Mouse (Mus musculus): ENCODE results near the gene Cplx2. TPM values are rescaled to one million over a fixed set of nuclear protein-coding genes. Genes with fewer than 3 reads are reported as not detected.

Cplx2 gene
- total RNA-seq, 2 experiments from 2014 or later = 714 to 786 TPM

DNA sequence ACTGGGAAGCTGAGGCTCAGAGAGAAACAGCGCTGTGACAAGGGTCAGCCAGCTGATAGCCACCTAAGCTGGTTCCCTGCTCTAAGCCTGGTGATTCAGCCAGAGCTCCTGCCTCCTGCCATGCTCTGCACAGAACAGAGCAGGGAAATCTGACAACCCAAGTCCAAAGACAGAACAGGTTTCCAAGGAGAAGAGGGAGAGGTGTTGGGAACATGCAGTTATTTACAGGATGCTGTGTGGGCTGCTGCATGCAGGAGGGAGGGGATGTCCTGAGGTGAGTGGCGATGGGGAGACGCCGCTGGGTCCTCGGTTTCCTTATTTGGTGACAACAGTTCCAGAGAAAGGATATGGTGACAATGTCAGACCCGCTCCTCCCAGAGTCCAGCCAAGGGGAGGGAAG is 12.0 kb upstream of the Cplx2 start:
- DNase-seq (ENCODE audit: low spot score in 2 of 2) = peak; percentile 59 to 84
- intact Hi-C loops (cut with DNase I) = no loop called here

DNA sequence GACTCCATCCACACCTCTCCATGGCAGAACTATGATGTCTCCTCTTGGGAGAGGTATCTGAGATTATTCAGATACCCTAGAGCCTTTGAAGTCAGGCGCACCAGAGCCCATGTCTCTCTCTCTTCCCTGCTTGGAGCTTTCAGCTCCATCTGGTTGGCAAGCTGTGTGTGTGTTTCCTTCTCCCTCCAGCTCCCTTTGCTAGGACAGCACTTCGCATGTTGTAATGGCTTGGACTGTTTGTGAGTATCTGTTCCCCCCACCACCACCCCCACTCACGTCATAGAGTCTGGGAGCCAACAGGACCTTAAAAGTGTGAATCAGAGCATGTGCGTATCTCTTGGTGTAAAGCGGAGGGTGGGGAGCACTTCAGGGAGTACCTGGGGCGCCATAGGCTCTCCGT is 6.5 kb upstream of the Cplx2 start:
- DNase-seq (ENCODE audit: low spot score in 2 of 2) = peak in 1 of 2 experiments; percentile 60
- intact Hi-C loops (cut with DNase I) = no loop called here

DNA sequence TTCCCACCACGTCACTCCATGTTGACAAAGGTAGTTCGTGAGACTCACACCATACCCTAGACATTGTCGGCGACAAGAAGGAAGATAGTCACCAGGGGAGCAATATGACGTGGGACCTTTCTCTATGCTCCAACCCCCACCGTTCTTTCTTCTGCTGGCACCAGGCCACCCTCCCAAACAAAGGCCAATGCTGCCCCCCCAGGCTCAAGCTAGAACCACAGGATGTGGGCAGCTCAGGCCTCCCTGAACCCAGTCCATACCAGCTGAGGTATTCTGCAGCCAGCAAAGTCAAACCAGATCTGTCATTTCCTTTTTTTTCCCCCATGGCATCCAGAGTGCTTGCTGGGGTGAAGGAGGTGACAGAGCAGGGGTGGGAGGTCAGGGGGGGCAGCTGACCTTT is 3.4 kb upstream of the Cplx2 start:
- intact Hi-C loops (cut with DNase I) = no loop called here
- DNase-seq (ENCODE audit: low spot score in 2 of 2) = no peak

DNA sequence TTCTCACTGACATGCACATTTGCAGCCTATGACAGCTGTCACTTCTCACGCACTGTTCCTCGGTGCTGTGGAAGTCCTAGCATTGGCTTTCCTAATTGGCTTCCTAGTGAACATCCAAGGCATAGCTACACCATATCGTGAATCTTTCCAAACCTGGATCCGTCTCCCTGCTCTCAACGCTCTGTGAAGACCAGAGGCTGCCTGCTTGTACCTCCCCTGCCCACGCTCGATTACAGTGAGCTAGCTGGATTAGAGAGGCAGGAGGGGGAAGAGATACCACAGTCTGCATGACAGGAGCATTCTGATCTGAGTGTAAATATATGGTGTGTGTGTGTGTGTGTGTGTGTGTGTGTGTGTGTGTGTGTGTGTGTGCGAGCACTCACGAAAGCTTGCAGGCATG is 3.0 kb upstream of the Cplx2 start:
- intact Hi-C loops (cut with DNase I) = no loop called here
- DNase-seq (ENCODE audit: low spot score in 2 of 2) = no peak

DNA sequence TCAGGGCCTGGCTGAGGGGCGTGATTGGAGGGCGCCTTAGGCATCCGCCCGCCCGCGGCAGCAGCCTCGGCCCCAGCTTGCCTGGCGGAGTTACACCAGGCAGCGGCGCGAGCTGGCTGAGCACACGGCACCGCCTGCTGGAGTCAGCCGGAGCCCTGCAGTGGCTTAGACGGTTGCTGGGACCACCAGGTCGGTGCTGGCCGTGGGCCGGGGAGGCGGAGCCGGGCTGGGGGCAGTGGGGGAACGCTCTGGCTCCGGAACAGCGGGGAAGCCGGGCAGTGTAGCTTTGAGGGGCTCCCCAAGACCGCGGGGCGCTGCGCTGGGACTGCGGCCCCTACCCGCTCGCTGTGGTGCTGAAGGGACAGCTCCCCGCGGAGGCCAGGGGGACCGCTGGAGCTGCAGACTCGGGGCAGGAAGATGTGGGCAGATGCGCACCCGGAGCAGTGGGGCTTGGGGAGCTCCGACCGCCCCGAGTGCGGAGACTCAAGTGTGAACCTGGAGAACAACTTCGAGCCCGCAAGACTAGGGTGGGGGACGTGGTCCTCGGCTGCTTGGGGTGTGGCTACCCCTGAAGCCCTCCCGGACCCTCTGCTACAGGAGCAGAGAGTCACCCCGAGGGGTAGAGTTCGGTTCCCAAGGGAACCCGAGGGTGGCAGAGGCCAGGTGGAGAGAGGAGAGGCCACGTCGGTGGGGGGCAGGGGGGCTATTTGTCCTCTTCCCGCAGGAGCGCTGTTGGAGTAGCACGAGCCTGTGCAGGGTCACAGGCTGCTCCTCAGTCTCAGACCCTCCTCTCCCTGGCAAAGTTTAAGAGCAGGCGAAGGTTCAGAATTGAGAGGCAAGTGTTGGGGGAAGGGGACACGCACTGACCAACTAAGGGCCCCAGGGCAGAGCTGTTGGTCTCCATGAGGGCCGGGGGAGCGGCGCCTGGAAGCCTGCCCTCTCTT is 510 bp downstream of the Cplx2 start:
- intact Hi-C loops (cut with DNase I) = loop anchor here (2.0 to 5.0 kb wide), 3 partner anchors 34 to 257 kb away; no protein-coding TSS in a partner anchor
- DNase-seq (ENCODE audit: low spot score in 2 of 2) = peak; percentile 66 to 73

DNA sequence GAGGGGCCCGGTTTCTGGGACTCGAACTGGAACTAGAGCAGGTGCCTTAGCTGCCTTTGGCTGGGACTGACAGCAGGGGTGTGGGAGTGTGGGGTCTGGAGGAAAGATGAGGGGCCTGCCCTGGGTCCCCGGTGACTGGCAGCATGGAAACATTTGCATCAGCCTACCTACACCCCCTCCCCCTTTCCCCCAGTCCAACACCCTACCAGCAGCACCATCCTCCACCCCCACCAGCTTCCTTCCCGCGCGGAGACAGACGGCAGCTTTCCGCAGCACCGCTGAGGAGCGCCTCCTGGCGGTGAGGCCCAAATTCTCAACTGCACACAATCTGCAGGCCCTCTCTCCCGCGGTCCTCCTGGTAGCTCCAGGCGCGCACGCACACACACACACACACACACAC is 1.5 kb downstream of the Cplx2 start:
- peak; percentile 88 to 89 for DNase-seq (ENCODE audit: low spot score in 2 of 2)

DNA sequence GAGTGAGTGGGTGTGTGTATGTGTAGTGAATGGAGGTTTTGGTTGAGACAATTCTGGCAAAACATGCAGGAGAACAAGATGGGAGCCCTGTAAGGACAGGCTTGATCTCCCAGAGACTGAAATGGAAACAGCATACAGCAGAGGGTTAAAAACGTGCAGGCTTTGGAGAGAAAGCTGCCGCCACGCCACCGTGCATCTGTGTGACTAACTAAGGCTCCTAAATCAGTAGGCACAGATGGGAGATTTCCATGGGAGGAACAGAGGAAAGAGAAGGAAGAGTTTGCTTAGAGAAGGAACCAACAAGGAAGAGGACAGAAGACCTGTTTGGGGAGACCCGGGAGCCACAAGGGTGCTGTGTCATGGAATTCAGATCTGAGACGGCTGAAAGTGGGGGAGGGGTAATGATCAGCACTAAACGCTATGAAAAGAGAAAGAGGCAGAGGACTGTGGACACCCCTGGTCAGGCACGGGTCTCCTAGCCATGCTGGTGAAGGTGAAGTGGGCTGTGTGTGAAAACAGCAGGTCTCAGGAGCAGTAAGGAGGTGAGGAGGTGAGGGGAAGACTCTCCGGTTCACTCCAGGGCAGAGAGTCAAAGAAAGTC is 3.1 kb downstream of the Cplx2 start:
- peak in 1 of 2 experiments; percentile 82 for DNase-seq (ENCODE audit: low spot score in 2 of 2)

More for the DNA sequence above, 1.5 kb downstream of the Cplx2 start:
- intact Hi-C loops (cut with DNase I) = loop anchor here (1.0 to 5.0 kb wide), 4 partner anchors 35 to 258 kb away; no protein-coding TSS in a partner anchor

DNA sequence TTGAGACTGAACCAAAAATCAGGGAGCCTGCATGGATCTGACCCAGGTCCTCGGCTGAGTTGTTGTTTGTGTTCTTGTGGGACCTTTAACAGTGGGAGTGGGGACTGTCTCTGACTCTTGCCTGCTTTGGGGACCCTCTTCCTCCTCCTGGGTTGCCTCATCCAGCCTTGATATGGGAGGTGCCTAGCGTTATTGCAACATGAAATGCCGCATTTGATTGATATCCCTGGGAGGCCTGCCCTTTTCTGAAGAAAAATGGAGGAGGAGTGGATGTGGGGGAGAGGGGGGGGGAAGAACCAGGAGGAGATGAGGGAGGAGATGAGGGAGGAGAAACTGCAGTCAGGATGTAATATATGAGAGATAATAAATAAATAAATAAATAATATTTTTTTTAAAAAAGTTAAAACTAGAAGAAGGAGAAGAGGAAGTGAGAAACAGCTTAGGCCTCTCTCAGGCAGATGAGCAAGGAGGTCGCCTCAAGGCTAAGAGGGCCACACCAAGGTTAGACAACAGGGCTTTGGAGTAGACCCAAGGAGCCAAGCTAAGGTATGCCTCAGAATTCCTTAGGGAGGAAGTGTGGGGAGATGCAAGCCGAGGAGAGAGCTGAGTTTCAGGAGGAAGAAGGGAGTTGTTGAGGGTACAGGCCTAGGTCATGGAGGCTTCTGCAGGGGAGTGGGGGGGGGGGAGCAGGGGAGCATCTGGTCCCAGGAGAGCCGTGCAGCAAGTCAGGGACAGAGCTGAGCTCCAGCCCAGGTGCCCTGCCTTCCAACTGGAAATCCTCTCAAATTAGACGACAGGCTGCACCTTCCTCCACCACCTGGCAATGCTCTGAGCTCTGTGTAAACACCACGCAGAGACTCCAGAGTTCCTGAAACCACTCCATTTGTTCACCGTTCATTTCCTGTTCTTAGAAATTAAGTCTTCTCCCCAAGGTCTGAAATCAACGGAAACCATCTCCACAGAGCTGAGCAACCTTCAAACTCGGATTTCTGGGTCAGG is 4.6 kb downstream of the Cplx2 start:
- DNase-seq (ENCODE audit: low spot score in 2 of 2) = peak in 1 of 2 experiments; percentile 13

More for the DNA sequence above, 3.1 kb downstream of the Cplx2 start:
- intact Hi-C loops (cut with DNase I) = loop anchor here (5.0 kb wide), 1 partner anchor 37 kb away; no protein-coding TSS in a partner anchor

DNA sequence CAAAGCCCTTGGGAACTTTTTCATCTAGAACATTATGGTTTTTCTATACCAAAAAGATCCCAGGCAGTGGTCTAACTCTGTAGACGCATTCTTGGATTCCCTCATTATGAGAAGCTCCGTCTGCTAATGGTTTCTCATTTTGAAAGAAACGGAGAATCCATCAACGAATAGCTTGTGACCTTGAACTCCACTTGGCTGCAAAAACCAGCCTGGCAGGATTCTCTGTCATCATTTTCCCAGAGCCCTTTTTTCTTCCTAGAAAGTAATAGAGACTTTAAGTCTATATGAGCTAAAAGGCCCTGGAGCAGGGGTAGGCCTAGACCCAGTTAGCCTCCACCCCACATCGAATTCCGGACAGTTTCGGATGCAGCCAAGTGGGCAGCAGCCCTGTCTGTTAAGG is 5.6 kb downstream of the Cplx2 start:
- no peak for DNase-seq (ENCODE audit: low spot score in 2 of 2)
- intact Hi-C loops (cut with DNase I) = loop anchor here (5.0 kb wide), 1 partner anchor 71 kb away; no protein-coding TSS in a partner anchor

More for the DNA sequence above, 4.6 kb downstream of the Cplx2 start:
- intact Hi-C loops (cut with DNase I) = loop anchor here (5.0 kb wide), 1 partner anchor 72 kb away; no protein-coding TSS in a partner anchor

DNA sequence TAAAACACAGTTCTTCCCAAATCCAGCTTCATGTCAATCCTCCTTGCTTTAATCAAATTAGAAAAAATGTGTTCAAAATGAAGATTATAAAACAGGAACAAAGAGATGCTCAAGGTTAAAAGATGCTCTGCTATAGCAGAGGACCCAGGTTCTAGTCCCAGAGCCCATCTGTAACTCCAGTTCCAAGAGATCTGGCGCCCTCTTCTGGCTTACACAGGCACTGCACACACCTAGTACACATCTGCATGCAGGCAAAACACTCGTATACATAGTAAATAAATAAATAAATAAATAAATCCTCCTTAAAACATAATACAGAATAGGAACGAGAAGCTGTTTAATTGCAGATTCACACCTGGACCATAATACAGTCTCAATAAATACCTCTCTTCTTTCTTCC is 6.9 kb downstream of the Cplx2 start:
- no peak for DNase-seq (ENCODE audit: low spot score in 2 of 2)
- intact Hi-C loops (cut with DNase I) = loop anchor here (5.0 kb wide), 1 partner anchor 69 kb away; no protein-coding TSS in a partner anchor

DNA sequence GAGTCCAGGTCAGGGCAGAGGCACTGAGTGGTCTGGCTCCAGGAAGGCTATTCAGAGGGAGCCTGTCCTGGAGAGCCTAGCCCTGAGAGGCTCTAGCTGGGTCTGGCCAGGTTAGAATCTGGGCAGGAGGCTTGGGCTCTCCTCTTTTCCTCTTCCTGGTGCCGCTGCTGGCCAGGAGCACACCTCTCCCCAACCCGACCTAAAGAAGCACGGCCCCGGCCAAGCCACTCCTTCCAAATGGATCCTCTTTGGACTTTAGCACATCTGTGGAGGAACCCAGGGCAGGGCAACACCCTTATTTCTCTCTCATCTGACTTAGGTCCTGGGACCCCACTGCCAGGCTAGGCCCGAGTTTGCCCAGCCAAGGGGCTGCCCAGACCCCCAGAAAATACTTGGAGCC is 9.3 kb downstream of the Cplx2 start:
- intact Hi-C loops (cut with DNase I) = no loop called here

DNA sequence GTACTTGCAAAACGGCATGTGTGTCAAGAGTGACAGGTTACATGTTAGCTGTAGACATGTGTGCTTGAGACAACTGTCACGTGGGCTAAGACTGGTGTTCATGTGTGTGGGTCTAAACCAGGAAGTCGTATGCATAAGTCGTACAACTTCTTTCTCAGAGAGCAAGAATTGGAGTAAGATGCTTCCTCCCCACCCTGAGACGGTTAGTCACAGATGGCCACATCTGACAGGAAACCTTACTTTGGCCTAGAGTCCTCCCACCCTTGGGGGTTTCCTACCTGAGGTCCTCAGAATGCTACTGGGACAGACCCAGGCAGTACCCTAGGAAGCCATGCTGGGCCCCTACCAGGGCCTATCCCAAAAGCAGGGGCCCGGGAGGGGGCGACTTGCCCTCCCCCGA is 10.2 kb downstream of the Cplx2 start:
- DNase-seq (ENCODE audit: low spot score in 2 of 2) = no peak
- intact Hi-C loops (cut with DNase I) = no loop called here

More for the DNA sequence above, 9.3 kb downstream of the Cplx2 start:
- DNase-seq (ENCODE audit: low spot score in 2 of 2) = no peak

DNA sequence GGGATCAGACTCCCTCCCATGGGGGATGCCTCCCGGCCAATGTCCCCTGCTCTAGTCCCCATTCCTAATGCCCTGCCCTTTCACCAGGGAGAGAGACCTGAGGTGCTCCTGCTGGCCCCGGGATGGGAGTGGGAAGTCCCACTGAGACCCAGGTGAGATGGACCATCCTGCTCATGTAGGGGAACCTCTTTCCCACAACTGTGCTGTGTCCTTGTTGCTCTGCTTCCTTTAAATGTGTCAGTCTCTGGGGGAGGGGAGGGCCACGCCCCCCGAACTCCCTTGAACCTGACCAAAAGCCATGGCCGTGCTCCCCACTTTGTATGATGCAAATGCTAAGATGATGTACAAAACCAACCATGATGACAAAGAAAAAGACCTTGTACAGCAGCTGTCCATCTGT is 12.4 kb downstream of the Cplx2 start:
- intact Hi-C loops (cut with DNase I) = no loop called here
- no peak for DNase-seq (ENCODE audit: low spot score in 2 of 2)

DNA sequence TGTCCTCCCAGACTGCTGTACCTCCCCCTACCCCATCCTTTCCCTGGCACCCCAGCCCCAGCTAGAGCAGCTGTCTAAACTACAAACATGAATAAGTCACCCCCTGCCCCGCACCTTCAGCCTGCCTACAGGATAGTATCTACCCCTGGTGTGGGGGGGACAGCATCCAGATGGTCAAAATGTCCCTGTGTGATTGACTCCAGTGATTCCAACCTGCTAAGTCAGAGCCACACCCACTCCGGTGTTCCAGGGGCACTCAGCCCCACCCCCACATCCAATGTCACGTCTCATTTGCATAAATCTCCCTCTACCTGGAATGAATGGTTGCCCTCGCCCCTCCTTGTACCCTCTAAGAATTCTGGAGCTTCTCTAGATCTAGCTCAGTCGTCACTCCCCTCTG is 13.4 kb downstream of the Cplx2 start:
- no peak for DNase-seq (ENCODE audit: low spot score in 2 of 2)

DNA sequence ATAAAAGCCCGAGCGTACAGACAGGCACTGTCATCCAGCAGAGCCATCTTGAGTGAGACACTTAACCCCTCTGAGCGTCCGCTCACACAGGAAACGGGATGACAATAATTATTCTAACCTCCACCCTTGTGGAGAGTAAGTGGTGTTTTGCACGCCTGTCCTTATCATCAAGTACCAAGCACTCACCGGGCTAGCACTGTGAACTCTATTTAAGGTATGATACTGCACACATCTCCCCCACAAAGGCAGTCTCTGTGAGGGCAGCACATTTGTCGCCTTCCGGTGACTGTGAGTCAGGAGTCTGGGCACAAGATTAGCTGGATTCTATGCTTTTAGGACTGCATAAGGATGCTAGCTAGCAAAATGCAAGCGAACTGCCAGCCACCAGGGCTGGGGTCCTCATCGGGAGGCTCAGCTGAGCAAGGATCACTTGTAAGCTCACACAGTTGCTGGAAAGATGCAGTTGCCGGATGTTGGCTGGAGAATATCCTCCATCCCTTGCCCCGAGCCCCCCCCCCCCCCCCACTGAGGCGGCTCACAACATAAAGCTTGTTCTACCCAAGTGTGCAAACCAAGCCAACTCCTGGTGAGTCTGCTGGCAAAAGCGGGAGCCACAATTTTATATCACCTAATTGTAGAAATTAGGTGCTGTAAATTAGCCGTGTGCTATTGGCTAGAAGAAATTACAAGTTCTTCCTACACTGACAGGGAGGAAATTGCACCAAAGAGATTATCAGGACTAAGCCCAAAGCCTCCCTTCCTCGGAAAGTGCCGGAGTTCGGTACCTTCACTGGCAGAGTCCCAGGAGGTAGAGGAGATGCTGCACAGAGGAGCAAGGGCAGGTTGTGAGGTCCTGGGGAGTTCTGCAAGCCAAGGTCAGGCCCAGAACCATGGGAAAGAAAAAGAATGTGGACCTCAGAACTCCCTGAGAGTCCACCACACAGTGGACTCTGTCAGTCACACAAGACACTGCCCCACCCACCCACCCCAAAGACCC is 14.2 kb downstream of the Cplx2 start:
- intact Hi-C loops (cut with DNase I) = no loop called here
- peak in 1 of 2 experiments; percentile 68 for DNase-seq (ENCODE audit: low spot score in 2 of 2)

More for the DNA sequence above, 13.4 kb downstream of the Cplx2 start:
- intact Hi-C loops (cut with DNase I) = no loop called here

DNA sequence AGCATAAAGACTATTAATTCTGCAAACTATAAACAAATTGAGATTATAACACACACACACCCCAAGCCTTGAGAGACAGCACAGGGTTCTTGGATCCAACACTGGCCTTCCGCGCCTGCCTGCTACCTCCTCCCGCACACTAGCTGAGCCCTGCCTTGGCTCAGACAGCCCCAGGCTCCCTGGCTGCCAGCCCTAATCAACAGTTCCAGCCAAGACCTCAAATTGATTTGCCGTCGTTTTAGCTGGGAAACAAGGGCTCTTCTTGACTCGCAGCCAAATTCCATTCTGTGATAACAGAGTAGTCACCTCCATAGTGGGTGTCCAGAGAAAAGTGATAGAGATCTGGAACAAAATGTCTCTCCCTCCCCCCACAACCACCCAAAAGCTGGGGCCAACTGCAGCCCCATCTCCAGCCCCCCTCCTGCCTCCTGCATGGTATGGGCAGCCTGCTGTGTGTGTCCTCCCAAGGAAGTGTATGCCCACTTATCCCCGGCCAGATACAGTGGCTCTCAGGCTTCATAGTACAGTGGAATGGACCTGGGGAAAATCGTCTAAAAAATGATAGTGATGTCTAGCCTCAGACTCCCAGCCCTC is 18.9 kb downstream of the Cplx2 start:
- DNase-seq (ENCODE audit: low spot score in 2 of 2) = no peak
- intact Hi-C loops (cut with DNase I) = no loop called here

DNA sequence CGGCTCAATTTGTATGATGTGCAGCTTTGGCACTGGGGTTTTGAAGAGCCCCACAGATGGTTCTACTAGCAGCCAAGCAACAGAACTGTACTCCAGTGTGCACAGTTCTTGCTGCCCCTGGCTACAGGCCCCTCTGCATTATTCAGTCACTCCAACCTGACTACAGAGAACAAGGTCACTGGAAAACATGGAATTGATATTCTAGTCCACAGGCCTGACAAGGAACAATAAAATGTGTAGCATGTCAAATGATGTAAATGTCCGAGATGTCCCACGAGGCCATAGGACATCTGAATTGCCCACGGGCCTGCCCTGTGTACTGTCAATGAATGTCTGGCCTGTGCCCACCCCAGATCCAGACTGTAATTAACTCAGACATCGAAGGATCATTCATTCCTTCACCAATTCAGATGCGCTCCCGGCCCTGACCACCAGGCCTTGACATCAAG is 19.4 kb downstream of the Cplx2 start:
- intact Hi-C loops (cut with DNase I) = no loop called here
- no peak for DNase-seq (ENCODE audit: low spot score in 2 of 2)

DNA sequence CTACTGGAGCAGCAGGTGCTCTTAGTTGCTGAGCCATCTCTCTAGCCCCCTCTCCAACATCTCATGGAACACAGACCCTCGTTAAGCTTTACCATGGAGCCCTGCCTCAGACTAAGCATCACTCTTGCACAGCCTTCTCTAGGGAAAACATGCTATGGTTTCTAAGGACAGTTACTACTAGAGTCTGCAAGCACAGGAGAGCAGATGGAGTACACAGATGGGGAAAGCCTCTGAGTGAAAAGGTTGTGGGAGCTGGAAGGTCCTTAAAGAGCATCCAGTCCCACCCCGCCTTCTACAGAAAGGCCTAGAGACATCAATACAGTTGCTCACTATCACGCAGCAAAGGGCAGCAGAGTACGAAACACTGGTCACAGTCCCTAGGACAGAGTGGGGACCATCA is 20.2 kb downstream of the Cplx2 start:
- intact Hi-C loops (cut with DNase I) = no loop called here
- no peak for DNase-seq (ENCODE audit: low spot score in 2 of 2)
